Mouse (Mus musculus) cerebellum, adult 2 months (tissue): ENCODE data around the gene Klhl42.

ENCODE experiments used
- CTCF ChIP-seq: fragments of 200-500 bp; IDR thresholded peaks from 2 replicates; pipeline ENCODE4 v1.5.1; 2011; ENCODE audit warnings: low read depth, mild to moderate bottlenecking, control low read depth, low read length, moderate library complexity, borderline replicate concordance; ENCODE audit not compliant: insufficient read depth
- POLR2A ChIP-seq: fragments of 200-500 bp; IDR thresholded peaks from 2 replicates; pipeline ENCODE4 v1.6.1; 2011; ENCODE audit warnings: low read length, control low read depth, borderline replicate concordance; ENCODE audit not compliant: insufficient read depth

- no peak for TF ChIP-seq POLR2A
- TF ChIP-seq CTCF, result no peak
Measured at GRCm38 (mm10) chr6:147117764-147118163, 26.6 kb downstream of the Klhl42 start.
